ENCODE assay signal across 8 mouse cellular contexts in the genomic region with DNA sequence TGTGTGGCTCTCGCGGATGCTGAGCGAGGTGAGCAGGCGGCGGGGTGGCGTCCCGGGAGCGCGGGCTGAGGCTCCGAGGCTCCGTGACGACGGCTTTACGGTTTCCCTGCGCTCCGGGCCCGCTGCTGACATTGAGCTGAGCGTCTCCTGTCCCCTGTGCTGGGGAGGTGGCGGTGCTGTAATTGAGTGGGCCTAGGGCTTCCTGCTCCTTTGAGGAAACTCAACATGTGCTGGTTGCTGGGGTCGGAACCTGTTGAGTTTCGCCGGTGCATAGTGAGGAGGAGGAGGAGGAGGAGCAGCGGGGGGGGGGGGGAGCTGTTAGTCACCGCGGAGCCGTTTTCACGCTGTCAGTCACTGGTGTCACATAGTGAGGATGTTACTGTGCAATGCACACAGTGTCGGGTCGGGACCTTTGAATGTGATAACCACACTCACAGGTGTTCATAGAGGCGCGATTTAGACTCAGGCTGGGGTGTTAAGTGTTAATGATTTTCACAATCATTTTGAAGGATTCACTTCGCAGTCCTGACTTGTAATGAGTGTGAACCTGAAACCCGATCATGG. TPM values are rescaled to one million over a fixed set of nuclear protein-coding genes. Genes with fewer than 3 reads are reported as not detected.
A peak's percentile ranks its signal among the peaks of the same experiment; 100 is the strongest.
DNase-seq lines count a peak whose midpoint lies in the region; ATAC-seq and TF ChIP-seq lines count a peak whose summit lies in the region.

No protein-coding gene starts in this region.

- 2% methylated on average over 33 of the region's 33 CpGs for WGBS in embryonic facial prominence, embryonic 10.5 days
- WGBS in intestine, embryonic 14.5 days = 1% methylated on average over 33 of the region's 33 CpGs
- 2% methylated on average over 32 of the region's 33 CpGs for WGBS in neural tube, embryonic 12.5 days

- ATAC-seq in intestine, embryonic 14.5 days (replicated peaks; ENCODE audit: low FRiP score, low TSS enrichment, low read depth) = peak; percentile 59
- ATAC-seq in neural tube, embryonic 12.5 days (ENCODE audit: low FRiP score, low read depth) = no peak; the same call in 1 of the 2 replicates

- peak overlapping the region; percentile 95 for H3K27ac ChIP-seq in left cerebral cortex, adult 2 months
- H3K27ac ChIP-seq in embryonic facial prominence, embryonic 10.5 days (replicated peaks) = peak overlapping the region; percentile 83
- H3K27ac ChIP-seq in intestine, embryonic 14.5 days (ENCODE audit: low read depth) = peak overlapping the region; percentile 77; the same call in 1 of the 2 replicates
- no peak overlapping the region for H3K27ac ChIP-seq in neural tube, embryonic 12.5 days

- H3K27me3 ChIP-seq in embryonic facial prominence, embryonic 10.5 days (replicated peaks; ENCODE audit: low read depth, poor library complexity, severe bottlenecking) = no peaks in the 10 kb centered on the region
- H3K27me3 ChIP-seq in intestine, embryonic 14.5 days (replicated peaks; ENCODE audit: control insufficient read depth, insufficient read depth, low read length) = no peaks in the 10 kb centered on the region
- no peaks in the 10 kb centered on the region for H3K27me3 ChIP-seq in neural tube, embryonic 12.5 days (replicated peaks)

- peak overlapping the region; percentile 100 for H3K4me3 ChIP-seq in left cerebral cortex, adult 2 months
- peak overlapping the region; percentile 99 for H3K4me3 ChIP-seq in embryonic facial prominence, embryonic 10.5 days
- peak overlapping the region; percentile 81 for H3K4me3 ChIP-seq in intestine, embryonic 14.5 days (ENCODE audit: low read depth, low read length)
- H3K4me3 ChIP-seq in neural tube, embryonic 12.5 days = peak overlapping the region; percentile 97

- H3K9ac ChIP-seq in intestine, embryonic 14.5 days (ENCODE audit: low read length) = peak overlapping the region; percentile 61
- peak overlapping the region; percentile 82 for H3K9ac ChIP-seq in neural tube, embryonic 12.5 days

- H3K4me1 ChIP-seq in embryonic facial prominence, embryonic 10.5 days = peaks cover 27% of the 10 kb centered on the region
- H3K4me1 ChIP-seq in intestine, embryonic 14.5 days (replicated peaks; ENCODE audit: control insufficient read depth, insufficient read depth, low read length) = peaks cover 14% of the 10 kb centered on the region
- peaks cover 27% of the 10 kb centered on the region for H3K4me1 ChIP-seq in neural tube, embryonic 12.5 days

- H3K36me3 ChIP-seq in embryonic facial prominence, embryonic 10.5 days (replicated peaks) = peaks cover 40% of the 10 kb centered on the region
- H3K36me3 ChIP-seq in intestine, embryonic 14.5 days (ENCODE audit: control insufficient read depth, insufficient read depth, low read length) = peaks cover 37% of the 10 kb centered on the region
- peaks cover 35% of the 10 kb centered on the region for H3K36me3 ChIP-seq in neural tube, embryonic 12.5 days

- no peak for DNase-seq in left cerebral cortex, adult 2 months (ENCODE audit: extremely low spot score in 1 of 2, low spot score in 2 of 2)
- DNase-seq in left cerebral cortex, postnatal 10 days (ENCODE audit: extremely low spot score in 1 of 2, low spot score in 2 of 2) = no peak
- DNase-seq in embryonic facial prominence, embryonic 10.5 days (ENCODE audit: low spot score) = no peak
- no peak for DNase-seq in intestine, embryonic 14.5 days (ENCODE audit: low spot score)
- no peak for DNase-seq in urinary bladder, postnatal 4 days (ENCODE audit: low spot score in 2 of 2)
- DNase-seq in cerebellum, postnatal 4 days (ENCODE audit: low spot score in 2 of 2) = no peak
- no peak for DNase-seq in spleen, adult 12 weeks (ENCODE audit: low spot score)

- no peak for TF ChIP-seq CTCF in left cerebral cortex, adult 2 months (IDR thresholded peaks at IDR 0.05)

- H3K4me2 ChIP-seq in intestine, embryonic 14.5 days (ENCODE audit: low read length) = peak overlapping the region; percentile 73
- H3K4me2 ChIP-seq in neural tube, embryonic 12.5 days (replicated peaks) = peak overlapping the region; percentile 80

- intact Hi-C loops in left cerebral cortex, adult 2 months (cut with DNase I) = loop anchor here (1.0 to 2.0 kb wide), 3 partner anchors 17 to 86 kb away; a partner anchor contains a TSS
- intact Hi-C loops in left cerebral cortex, postnatal 10 days (cut with DNase I) = loop anchor here (1.0 to 5.0 kb wide), 2 partner anchors 17 to 99 kb away; a partner anchor contains a TSS

- no peaks in the 10 kb centered on the region for H3K9me3 ChIP-seq in embryonic facial prominence, embryonic 10.5 days
- H3K9me3 ChIP-seq in intestine, embryonic 14.5 days (ENCODE audit: control insufficient read depth, low read length) = no peaks in the 10 kb centered on the region
- no peaks in the 10 kb centered on the region for H3K9me3 ChIP-seq in neural tube, embryonic 12.5 days

RNA-seq across cellular contexts. Expression of a gene that starts 0.4 kb away (rescaled TPM):
- total RNA-seq in left cerebral cortex, adult 2 months (2021) = 10 to 100 TPM; 43.0 to 45.0 TPM
- total RNA-seq in left cerebral cortex, postnatal 10 days (2021) = 10 to 100 TPM; 33.0 to 34.9 TPM
- 41.3 and 42.5 TPM in 2 replicates for polyA plus RNA-seq in embryonic facial prominence, embryonic 10.5 days (2016; fragmentation: Nextera tagmentation; extraction: Ambion mirVana)
- 24.5 and 24.6 TPM in 2 replicates for polyA plus RNA-seq in intestine, embryonic 14.5 days (2014; fragmentation: Nextera tagmentation; extraction: Ambion mirVana)
- polyA plus RNA-seq in neural tube, embryonic 12.5 days (2016; fragmentation: Nextera tagmentation; extraction: Ambion mirVana) = 38.8 and 40.3 TPM in 2 replicates

RNA-seq across cellular contexts. Expression of a gene that starts 16.3 kb away (rescaled TPM):
- 10 to 100 TPM; 23.1 to 29.9 TPM for total RNA-seq in left cerebral cortex, adult 2 months (2021)
- total RNA-seq in left cerebral cortex, postnatal 10 days (2021) = 10 to 100 TPM; 27.9 to 30.0 TPM
- polyA plus RNA-seq in embryonic facial prominence, embryonic 10.5 days (2016; fragmentation: Nextera tagmentation; extraction: Ambion mirVana) = 48.2 and 51.6 TPM in 2 replicates
- 38.2 and 49.7 TPM in 2 replicates for polyA plus RNA-seq in intestine, embryonic 14.5 days (2014; fragmentation: Nextera tagmentation; extraction: Ambion mirVana)
- polyA plus RNA-seq in neural tube, embryonic 12.5 days (2016; fragmentation: Nextera tagmentation; extraction: Ambion mirVana) = 59.5 and 60.2 TPM in 2 replicates

RNA-seq across cellular contexts. Expression of a gene that starts 16.4 kb away (rescaled TPM):
- total RNA-seq in left cerebral cortex, adult 2 months (2021) = 10 to 100 TPM; 26.9 to 38.3 TPM
- 10 to 100 TPM; 18.8 to 29.2 TPM for total RNA-seq in left cerebral cortex, postnatal 10 days (2021)
- 36.1 and 36.9 TPM in 2 replicates for polyA plus RNA-seq in embryonic facial prominence, embryonic 10.5 days (2016; fragmentation: Nextera tagmentation; extraction: Ambion mirVana)
- polyA plus RNA-seq in intestine, embryonic 14.5 days (2014; fragmentation: Nextera tagmentation; extraction: Ambion mirVana) = 41.9 and 42.9 TPM in 2 replicates
- polyA plus RNA-seq in neural tube, embryonic 12.5 days (2016; fragmentation: Nextera tagmentation; extraction: Ambion mirVana) = 36.1 and 38.4 TPM in 2 replicates

RNA-seq across cellular contexts. Expression of a gene that starts 29.3 kb away (rescaled TPM):
- total RNA-seq in left cerebral cortex, adult 2 months (2021) = not detected
- under 1 TPM in 1 of 2 experiments, not detected in 1; 0.15 TPM for total RNA-seq in left cerebral cortex, postnatal 10 days (2021)
- 0.28 and 0.30 TPM in 2 replicates for polyA plus RNA-seq in embryonic facial prominence, embryonic 10.5 days (2016; fragmentation: Nextera tagmentation; extraction: Ambion mirVana)
- polyA plus RNA-seq in intestine, embryonic 14.5 days (2014; fragmentation: Nextera tagmentation; extraction: Ambion mirVana) = 0.11 and 0.54 TPM in 2 replicates
- 0.20 and 0.28 TPM in 2 replicates for polyA plus RNA-seq in neural tube, embryonic 12.5 days (2016; fragmentation: Nextera tagmentation; extraction: Ambion mirVana)

RNA-seq across cellular contexts. Expression of a gene that starts 50.0 kb away (rescaled TPM):
- total RNA-seq in left cerebral cortex, adult 2 months (2021) = 10 to 100 TPM; 37.5 to 41.9 TPM
- 10 to 100 TPM; 34.4 to 34.6 TPM for total RNA-seq in left cerebral cortex, postnatal 10 days (2021)
- polyA plus RNA-seq in embryonic facial prominence, embryonic 10.5 days (2016; fragmentation: Nextera tagmentation; extraction: Ambion mirVana) = 34.0 and 35.9 TPM in 2 replicates
- polyA plus RNA-seq in intestine, embryonic 14.5 days (2014; fragmentation: Nextera tagmentation; extraction: Ambion mirVana) = 40.8 and 41.1 TPM in 2 replicates
- 28.7 and 35.4 TPM in 2 replicates for polyA plus RNA-seq in neural tube, embryonic 12.5 days (2016; fragmentation: Nextera tagmentation; extraction: Ambion mirVana)
